ENCODE assay signal across 21 mouse cellular contexts in the genomic region with DNA sequence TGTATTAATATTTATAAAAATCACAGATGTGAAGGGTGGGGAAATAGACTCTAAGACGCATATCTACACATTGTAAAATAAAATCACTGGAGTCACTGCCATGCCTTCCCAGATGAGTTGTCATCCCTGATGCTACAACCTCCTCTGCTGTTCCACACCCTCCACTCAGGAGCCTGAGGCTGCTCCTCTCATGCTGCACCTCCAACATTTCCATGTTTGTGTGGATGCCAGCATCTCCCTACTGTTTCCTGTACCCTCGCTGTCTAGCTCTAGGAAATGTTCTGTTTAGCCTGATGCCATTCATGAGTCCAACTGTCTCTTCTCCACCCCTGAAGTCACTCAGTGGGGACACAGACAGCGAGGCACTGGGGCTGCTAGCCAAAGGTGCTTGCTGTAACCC.
DNase-seq lines count a peak whose midpoint lies in the region; ATAC-seq and TF ChIP-seq lines count a peak whose summit lies in the region.
"Had no signal": no experiment of that assay in that cellular context is flagged by ENCODE, and none has a peak within 500 bp of the region (broad histone marks: within the 10 kb centered on the region; RNA-seq: fewer than 3 reads in every experiment).

No protein-coding gene starts in this region.

- WGBS in cerebellum, adult 2 months: 32% methylated on average over 3 of the region's 3 CpGs

- no peak overlapping the region for H3K27ac ChIP-seq in cerebellum, adult 2 months (ENCODE audit: insufficient read depth, low read length)
- H3K27ac ChIP-seq: embryonic facial prominence, embryonic 10.5 days; forebrain, embryonic 10.5 days; heart, adult 2 months; heart, embryonic 15.5 days; hindbrain, embryonic 13.5 days; hindbrain, postnatal 0 days had no signal

- TF ChIP-seq POLR2A in cerebellum, adult 2 months (IDR thresholded peaks at IDR 0.05; ENCODE audit: borderline replicate concordance, insufficient read depth, low read length): no peak

- ATAC-seq in frontal cortex, adult (ENCODE audit: low TSS enrichment): peak; percentile 85
- no peak for ATAC-seq in erythroblast, adult 5-6 weeks (replicated peaks; ENCODE audit: low FRiP score, poor library complexity, severe bottlenecking)
- ATAC-seq: activated CD4-positive, CD25-positive, alpha-beta regulatory T cell, adult 4 months; forebrain, embryonic 14.5 days; hindbrain, postnatal 0 days; Patski had no signal

- H3K27me3 ChIP-seq in cerebellum, adult 2 months (ENCODE audit: control insufficient read depth, insufficient read depth, low read length): no peaks in the 10 kb centered on the region
- H3K27me3 ChIP-seq: CH12.LX; heart, embryonic 15.5 days; hindbrain, embryonic 13.5 days; Patski had no signal

- TF ChIP-seq CTCF in cerebellum, adult 2 months (IDR thresholded peaks at IDR 0.05; ENCODE audit: borderline replicate concordance, insufficient read depth, low read depth, low read length): no peak

- DNase-seq in frontal cortex, postnatal 25 days (ENCODE audit: low spot score in 2 of 2): no peak
- DNase-seq in cerebellum, adult 2 months: peak; percentile 28 to 49
- DNase-seq in cerebellum, postnatal 14 days: peak; percentile 7 to 20
- DNase-seq in layer of hippocampus, adult 11-12 months (ENCODE audit: low spot score): no peak
- DNase-seq: adrenal gland, postnatal 14 days; gastrocnemius, postnatal 14 days; heart, adult 2 months; heart, postnatal 14 days; kidney, adult 11 months had no signal

- peaks cover 14% of the 10 kb centered on the region for H3K4me1 ChIP-seq in cerebellum, adult 2 months (ENCODE audit: control insufficient read depth, insufficient read depth, low read length)
- H3K4me1 ChIP-seq: embryonic facial prominence, embryonic 10.5 days; forebrain, embryonic 10.5 days; heart, embryonic 15.5 days; hindbrain, embryonic 13.5 days had no signal

- H3K4me3 ChIP-seq in cerebellum, adult 2 months (replicated peaks; ENCODE audit: insufficient read depth, low read depth, low read length): no peak overlapping the region
- H3K4me3 ChIP-seq: embryonic facial prominence, embryonic 10.5 days; erythroblast, embryonic 14.5 days; forebrain, embryonic 10.5 days; heart, adult 2 months; heart, embryonic 15.5 days; hindbrain, embryonic 13.5 days had no signal

Comparison
In these comparisons a context has a peak if more than half of its experiments do, and no peak if none do; other contexts are left out.
1. DNase-seq: peak in cerebellum, adult 2 months (2 of 2) and cerebellum, postnatal 14 days (2 of 2); none in frontal cortex, postnatal 25 days (0 of 2) and layer of hippocampus, adult 11-12 months (single experiment).